Mouse (Mus musculus): Measurements from ENCODE around the gene Ercc4. TPM values are rescaled to one million over a fixed set of nuclear protein-coding genes. Genes with fewer than 3 reads are reported as not detected.
A peak's percentile ranks its signal among the peaks of the same experiment; 100 is the strongest.

Ercc4 gene
- polyA plus RNA-seq, 1 experiment from 2014 or later: 15.6 TPM

GRCm38 (mm10) chr16:13158153-13158670 is 48.7 kb downstream of the Ercc4 start:
- 65% methylated on average over 3 of the region's 3 CpGs for WGBS
- H3K4me2 ChIP-seq (ENCODE audit: low read length): no peak overlapping the region
- no peaks in the 10 kb centered on the region for H3K9me3 ChIP-seq (ENCODE audit: control insufficient read depth, low read length)
- no peak for ATAC-seq
- H3K36me3 ChIP-seq (ENCODE audit: control insufficient read depth, insufficient read depth): no peaks in the 10 kb centered on the region
- H3K9ac ChIP-seq (replicated peaks; ENCODE audit: low read depth, low read length): no peak overlapping the region
- H3K27ac ChIP-seq (ENCODE audit: low read length): no peak overlapping the region
- H3K4me3 ChIP-seq (replicated peaks; ENCODE audit: low read length): no peak overlapping the region
- H3K27me3 ChIP-seq (replicated peaks; ENCODE audit: control insufficient read depth, insufficient read depth, low read length): no peaks in the 10 kb centered on the region
- H3K4me1 ChIP-seq (replicated peaks; ENCODE audit: control insufficient read depth, insufficient read depth, low read length): peaks cover 10% of the 10 kb centered on the region

- Histone ChIP-seq H3K27me3 (replicated peaks; ENCODE audit: control insufficient read depth, insufficient read depth, low read length) (no peaks in the 10 kb centered on the region), H3K4me3 (replicated peaks; ENCODE audit: low read length) (no peak overlapping the region), H3K4me1 (replicated peaks; ENCODE audit: control insufficient read depth, insufficient read depth, low read length) (peaks cover 10% of the 10 kb centered on the region), H3K9ac (replicated peaks; ENCODE audit: low read depth, low read length) (no peak overlapping the region), H3K9me3 (ENCODE audit: control insufficient read depth, low read length) (no peaks in the 10 kb centered on the region), H3K27ac (ENCODE audit: low read length) (no peak overlapping the region), H3K36me3 (ENCODE audit: control insufficient read depth, insufficient read depth) (no peaks in the 10 kb centered on the region), H3K4me2 (ENCODE audit: low read length) (peak overlapping the region; percentile 2; the same call in 1 of the 2 replicates)
- ATAC-seq: peak; percentile 64
- WGBS: 50% methylated on average over 13 of the region's 13 CpGs
These were observed 49.7 kb downstream of the Ercc4 start for GRCm38 (mm10) chr16:13158906-13159889.

- no peaks in the 10 kb centered on the region for H3K36me3 ChIP-seq (ENCODE audit: control insufficient read depth, insufficient read depth)
- peak overlapping the region; percentile 41 for H3K4me3 ChIP-seq (replicated peaks; ENCODE audit: low read length)
- peaks cover 10% of the 10 kb centered on the region for H3K4me1 ChIP-seq (replicated peaks; ENCODE audit: control insufficient read depth, insufficient read depth, low read length)
- H3K27ac ChIP-seq (ENCODE audit: low read length): no peak overlapping the region
- WGBS: 5% methylated on average over 29 of the region's 29 CpGs
- peak; percentile 97 for ATAC-seq
- peak overlapping the region; percentile 52 for H3K9ac ChIP-seq (replicated peaks; ENCODE audit: low read depth, low read length)
- H3K4me2 ChIP-seq (ENCODE audit: low read length): peak overlapping the region; percentile 65
- H3K27me3 ChIP-seq (replicated peaks; ENCODE audit: control insufficient read depth, insufficient read depth, low read length): no peaks in the 10 kb centered on the region
- no peaks in the 10 kb centered on the region for H3K9me3 ChIP-seq (ENCODE audit: control insufficient read depth, low read length)
These were observed 50.6 kb downstream of the Ercc4 start for GRCm38 (mm10) chr16:13159927-13160644.

GRCm38 (mm10) chr16:13161516-13161915 is 52.0 kb downstream of the Ercc4 start:
- no peak overlapping the region for H3K27ac ChIP-seq (ENCODE audit: low read length)
- no peaks in the 10 kb centered on the region for H3K36me3 ChIP-seq (ENCODE audit: control insufficient read depth, insufficient read depth)
- 75% methylated on average over 5 of the region's 5 CpGs for WGBS
- H3K9me3 ChIP-seq (ENCODE audit: control insufficient read depth, low read length): no peaks in the 10 kb centered on the region
- no peak overlapping the region for H3K4me2 ChIP-seq (ENCODE audit: low read length)
- no peaks in the 10 kb centered on the region for H3K27me3 ChIP-seq (replicated peaks; ENCODE audit: control insufficient read depth, insufficient read depth, low read length)
- H3K4me3 ChIP-seq (replicated peaks; ENCODE audit: low read length): no peak overlapping the region
- no peak for ATAC-seq
- H3K4me1 ChIP-seq (replicated peaks; ENCODE audit: control insufficient read depth, insufficient read depth, low read length): peaks cover 10% of the 10 kb centered on the region
- H3K9ac ChIP-seq (replicated peaks; ENCODE audit: low read depth, low read length): no peak overlapping the region

GRCm38 (mm10) chr16:13167731-13168130 is 58.2 kb downstream of the Ercc4 start:
- Histone ChIP-seq H3K4me1 (replicated peaks; ENCODE audit: control insufficient read depth, insufficient read depth, low read length) (no peaks in the 10 kb centered on the region), H3K36me3 (ENCODE audit: control insufficient read depth, insufficient read depth) (no peaks in the 10 kb centered on the region), H3K9me3 (ENCODE audit: control insufficient read depth, low read length) (no peaks in the 10 kb centered on the region), H3K4me2 (ENCODE audit: low read length) (no peak overlapping the region), H3K27ac (ENCODE audit: low read length) (no peak overlapping the region), H3K27me3 (replicated peaks; ENCODE audit: control insufficient read depth, insufficient read depth, low read length) (no peaks in the 10 kb centered on the region), H3K4me3 (replicated peaks; ENCODE audit: low read length) (no peak overlapping the region), H3K9ac (replicated peaks; ENCODE audit: low read depth, low read length) (no peak overlapping the region)
- WGBS: 76% methylated on average over 3 of the region's 3 CpGs
- no peak for ATAC-seq

GRCm38 (mm10) chr16:13173055-13173742 is 63.7 kb downstream of the Ercc4 start:
- no peak for ATAC-seq
- no peaks in the 10 kb centered on the region for H3K36me3 ChIP-seq (ENCODE audit: control insufficient read depth, insufficient read depth)
- no peaks in the 10 kb centered on the region for H3K27me3 ChIP-seq (replicated peaks; ENCODE audit: control insufficient read depth, insufficient read depth, low read length)
- H3K4me3 ChIP-seq (replicated peaks; ENCODE audit: low read length): no peak overlapping the region
- H3K27ac ChIP-seq (ENCODE audit: low read length): no peak overlapping the region
- no peaks in the 10 kb centered on the region for H3K4me1 ChIP-seq (replicated peaks; ENCODE audit: control insufficient read depth, insufficient read depth, low read length)
- H3K9ac ChIP-seq (replicated peaks; ENCODE audit: low read depth, low read length): no peak overlapping the region
- WGBS: 94% methylated on average over 5 of the region's 5 CpGs
- H3K9me3 ChIP-seq (ENCODE audit: control insufficient read depth, low read length): no peaks in the 10 kb centered on the region
- no peak overlapping the region for H3K4me2 ChIP-seq (ENCODE audit: low read length)

- no peaks in the 10 kb centered on the region for H3K27me3 ChIP-seq (replicated peaks; ENCODE audit: control insufficient read depth, insufficient read depth, low read length)
- no peak overlapping the region for H3K4me3 ChIP-seq (replicated peaks; ENCODE audit: low read length)
- no peak overlapping the region for H3K9ac ChIP-seq (replicated peaks; ENCODE audit: low read depth, low read length)
- no peak for ATAC-seq
- H3K27ac ChIP-seq (ENCODE audit: low read length): no peak overlapping the region
- WGBS: 94% methylated on average over 5 of the region's 5 CpGs
- no peaks in the 10 kb centered on the region for H3K4me1 ChIP-seq (replicated peaks; ENCODE audit: control insufficient read depth, insufficient read depth, low read length)
- H3K9me3 ChIP-seq (ENCODE audit: control insufficient read depth, low read length): no peaks in the 10 kb centered on the region
- no peak overlapping the region for H3K4me2 ChIP-seq (ENCODE audit: low read length)
- H3K36me3 ChIP-seq (ENCODE audit: control insufficient read depth, insufficient read depth): no peaks in the 10 kb centered on the region
These were observed 73.0 kb downstream of the Ercc4 start for GRCm38 (mm10) chr16:13182526-13182925.

- H3K27me3 ChIP-seq (replicated peaks; ENCODE audit: control insufficient read depth, insufficient read depth, low read length): no peaks in the 10 kb centered on the region
- no peak overlapping the region for H3K9ac ChIP-seq (replicated peaks; ENCODE audit: low read depth, low read length)
- no peaks in the 10 kb centered on the region for H3K9me3 ChIP-seq (ENCODE audit: control insufficient read depth, low read length)
- 85% methylated on average over 4 of the region's 4 CpGs for WGBS
- no peak overlapping the region for H3K27ac ChIP-seq (ENCODE audit: low read length)
- no peaks in the 10 kb centered on the region for H3K4me1 ChIP-seq (replicated peaks; ENCODE audit: control insufficient read depth, insufficient read depth, low read length)
- H3K36me3 ChIP-seq (ENCODE audit: control insufficient read depth, insufficient read depth): no peaks in the 10 kb centered on the region
- no peak overlapping the region for H3K4me3 ChIP-seq (replicated peaks; ENCODE audit: low read length)
- no peak for ATAC-seq
- H3K4me2 ChIP-seq (ENCODE audit: low read length): no peak overlapping the region
These were observed 73.8 kb downstream of the Ercc4 start for GRCm38 (mm10) chr16:13183182-13183742.
